Mouse (Mus musculus) CD8-positive naive resting alpha-beta T cell, adult 2 months (primary cell): ENCODE measurements around the gene Cstf1.

Experiments
- DNase-seq, 2 experiments: peaks; one replicate each; pipeline ENCODE4 v3.0.0; 2022; ENCODE audit warnings: low read depth in 2 of 2, low spot score in 2 of 2

Cstf1 gene

GRCm38 (mm10) chr2:172370411-172371223 lies at the start of gene Cstf1, which contains the start of gene Aurka:
Gene Cstf1 (plus strand): TSS chr2:172370681.
Gene Aurka (minus strand): TSS chr2:172370535.
- DNase-seq = peak; percentile 86 to 91

- DNase-seq = no peak
Observed at GRCm38 (mm10) chr2:172320878-172321277, 49.6 kb upstream of the Cstf1 start.

- DNase-seq = no peak
Observed at GRCm38 (mm10) chr2:172328248-172328647, 42.2 kb upstream of the Cstf1 start.

GRCm38 (mm10) chr2:172329179-172329578 lies 41.3 kb upstream of the Cstf1 start:
- no peak for DNase-seq

- no peak for DNase-seq
Observed at GRCm38 (mm10) chr2:172338206-172338942, 32.1 kb upstream of the Cstf1 start.

- DNase-seq = no peak
Observed at GRCm38 (mm10) chr2:172340936-172341335, 29.5 kb upstream of the Cstf1 start.

GRCm38 (mm10) chr2:172341606-172342005 lies 28.9 kb upstream of the Cstf1 start:
- no peak for DNase-seq

- no peak for DNase-seq
Observed at GRCm38 (mm10) chr2:172343751-172344150, 26.7 kb upstream of the Cstf1 start.

- DNase-seq = no peak
Observed at GRCm38 (mm10) chr2:172344669-172345068, 25.8 kb upstream of the Cstf1 start.

GRCm38 (mm10) chr2:172345258-172345738 lies 25.2 kb upstream of the Cstf1 start, which contains the start of gene Fam210b:
Gene Fam210b (plus strand): TSS chr2:172345565.
- peak; percentile 92 for DNase-seq

GRCm38 (mm10) chr2:172346034-172346929 lies 24.2 kb upstream of the Cstf1 start:
- peak in 1 of 2 experiments; percentile 13 for DNase-seq

GRCm38 (mm10) chr2:172346933-172347611 lies 23.4 kb upstream of the Cstf1 start:
- no peak for DNase-seq

- DNase-seq = no peak
Observed at GRCm38 (mm10) chr2:172348297-172348950, 22.1 kb upstream of the Cstf1 start.

- no peak for DNase-seq
Observed at GRCm38 (mm10) chr2:172349776-172350175, 20.7 kb upstream of the Cstf1 start.

- no peak for DNase-seq
Observed at GRCm38 (mm10) chr2:172350773-172351172, 19.7 kb upstream of the Cstf1 start.

- DNase-seq = no peak
Observed at GRCm38 (mm10) chr2:172353218-172353617, 17.3 kb upstream of the Cstf1 start.

- DNase-seq = no peak
Observed at GRCm38 (mm10) chr2:172354761-172355160, 15.7 kb upstream of the Cstf1 start.

- DNase-seq = no peak
Observed at GRCm38 (mm10) chr2:172355833-172356232, 14.6 kb upstream of the Cstf1 start.

- DNase-seq = no peak
Observed at GRCm38 (mm10) chr2:172363176-172363575, 7.3 kb upstream of the Cstf1 start.

GRCm38 (mm10) chr2:172371258-172371657 lies 777 bp downstream of the Cstf1 start:
- no peak for DNase-seq
